22 mouse cellular contexts compared by ENCODE assay signal in genomic region chr5:89381340-89381739, GRCm38 (mm10).
DNase-seq lines count a peak whose midpoint lies in the region; ATAC-seq and TF ChIP-seq lines count a peak whose summit lies in the region.
"Had no signal": no experiment of that assay in that cellular context is flagged by ENCODE, and none has a peak within 500 bp of the region (broad histone marks: within the 10 kb centered on the region; RNA-seq: fewer than 3 reads in every experiment).

No protein-coding gene starts in this region.

- ATAC-seq in cerebellum, adult (ENCODE audit: insufficient number of reproducible peaks, low FRiP score, low TSS enrichment), result peak; percentile 61; the same call in 1 of the 2 replicates
- peak; percentile 94 for ATAC-seq in stomach, postnatal 0 days (ENCODE audit: low FRiP score, low TSS enrichment)
- ATAC-seq: activated CD4-positive, CD25-positive, alpha-beta regulatory T cell, adult 4 months; forebrain, embryonic 13.5 days; liver, postnatal 0 days had no signal

- TF ChIP-seq POLR2A in lung, adult 2 months (IDR thresholded peaks at IDR 0.05; ENCODE audit: borderline replicate concordance, extremely low read depth, low read depth, low read length), result no peak

- no peak overlapping the region for H3K27ac ChIP-seq in stomach, postnatal 0 days (replicated peaks)
- H3K27ac ChIP-seq: embryonic facial prominence, embryonic 13.5 days; forebrain, embryonic 13.5 days; heart, embryonic 15.5 days; hindbrain, embryonic 15.5 days had no signal

- no peaks in the 10 kb centered on the region for H3K27me3 ChIP-seq in stomach, postnatal 0 days (ENCODE audit: control insufficient read depth, insufficient read depth, low read length)
- H3K27me3 ChIP-seq: embryonic facial prominence, embryonic 13.5 days; forebrain, embryonic 13.5 days; heart, embryonic 15.5 days; hindbrain, embryonic 15.5 days had no signal

- no peak overlapping the region for H3K9ac ChIP-seq in stomach, postnatal 0 days (ENCODE audit: low read length)
- H3K9ac ChIP-seq: embryonic facial prominence, embryonic 13.5 days; forebrain, embryonic 13.5 days; heart, embryonic 15.5 days; hindbrain, embryonic 15.5 days; liver, postnatal 0 days had no signal

- H3K9me3 ChIP-seq in stomach, postnatal 0 days (ENCODE audit: control insufficient read depth, low read length), result no peaks in the 10 kb centered on the region
- H3K9me3 ChIP-seq: embryonic facial prominence, embryonic 13.5 days; forebrain, embryonic 13.5 days; heart, embryonic 15.5 days; hindbrain, embryonic 15.5 days had no signal

- 58% methylated on average over 4 of the region's 4 CpGs for WGBS in lung, adult 2 months
- WGBS in stomach, postnatal 0 days, result 62% methylated on average over 4 of the region's 4 CpGs

- no peak for TF ChIP-seq CTCF in lung, adult 2 months (IDR thresholded peaks at IDR 0.05; ENCODE audit: insufficient read depth, low read length)
- no peak for TF ChIP-seq CTCF in stomach, postnatal 0 days (IDR thresholded peaks at IDR 0.05; ENCODE audit: low read depth)

- H3K4me2 ChIP-seq in stomach, postnatal 0 days (replicated peaks; ENCODE audit: low read depth), result no peak overlapping the region
- H3K4me2 ChIP-seq: embryonic facial prominence, embryonic 13.5 days; forebrain, embryonic 13.5 days; heart, embryonic 15.5 days; hindbrain, embryonic 15.5 days; liver, embryonic 11.5 days; midbrain, embryonic 11.5 days had no signal

- TF ChIP-seq EP300 in stomach, postnatal 0 days (optimal IDR thresholded peaks at IDR 0.05), result no peak

- no peak overlapping the region for H3K4me3 ChIP-seq in lung, adult 2 months (replicated peaks; ENCODE audit: extremely low read depth, low read depth, low read length)
- no peak overlapping the region for H3K4me3 ChIP-seq in stomach, postnatal 0 days (ENCODE audit: low read depth, low read length)
- H3K4me3 ChIP-seq: embryonic facial prominence, embryonic 13.5 days; erythroblast, embryonic 14.5 days; forebrain, embryonic 13.5 days; heart, embryonic 15.5 days; hindbrain, embryonic 15.5 days had no signal

- DNase-seq in cerebellum, postnatal 4 days (ENCODE audit: low spot score in 2 of 2), result no peak
- peak; percentile 17 for DNase-seq in lung, postnatal 25 days (ENCODE audit: low spot score)
- no peak for DNase-seq in lung, adult 2 months
- DNase-seq in cerebellum, postnatal 10 days, result peak; percentile 64 to 66
- peak; percentile 51 for DNase-seq in stomach, postnatal 0 days (ENCODE audit: low spot score)
- DNase-seq in right cerebral cortex, postnatal 4 days, result no peak
- no peak for DNase-seq in layer of hippocampus, adult 9-11 months
- DNase-seq: adrenal gland, adult 8-10 months; embryo, embryonic 11 days; heart, postnatal 36 days; liver, postnatal 0 days; right cerebral cortex, adult 18-20 months; thymus, postnatal 14 days had no signal

- H3K36me3 ChIP-seq in stomach, postnatal 0 days (ENCODE audit: control insufficient read depth, insufficient read depth, low read length), result no peaks in the 10 kb centered on the region
- H3K36me3 ChIP-seq: embryonic facial prominence, embryonic 13.5 days; heart, embryonic 15.5 days; hindbrain, embryonic 15.5 days had no signal

- peaks cover 2% of the 10 kb centered on the region; the same call in 1 of the 2 replicates for H3K4me1 ChIP-seq in lung, adult 2 months (ENCODE audit: control insufficient read depth, insufficient read depth, low read length)
- H3K4me1 ChIP-seq in stomach, postnatal 0 days (replicated peaks; ENCODE audit: control insufficient read depth, insufficient read depth), result no peaks in the 10 kb centered on the region
- H3K4me1 ChIP-seq: embryonic facial prominence, embryonic 13.5 days; forebrain, embryonic 13.5 days; heart, embryonic 15.5 days; hindbrain, embryonic 15.5 days had no signal

Comparison
In these comparisons a context has a peak if more than half of its experiments do, and no peak if none do; other contexts are left out.
1. DNase-seq: peak in lung, postnatal 25 days (single experiment), cerebellum, postnatal 10 days (2 of 2) and stomach, postnatal 0 days (single experiment); none in cerebellum, postnatal 4 days (0 of 2), lung, adult 2 months (single experiment), right cerebral cortex, postnatal 4 days (single experiment) and layer of hippocampus, adult 9-11 months (single experiment).